Mouse (Mus musculus): Measurements from ENCODE around the gene Cog4. TPM values are rescaled to one million over a fixed set of nuclear protein-coding genes. Genes with fewer than 3 reads are reported as not detected.

Cog4 gene
- polyA plus RNA-seq, 1 experiment from 2014 or later, result 77.0 TPM

Other genes with a start within 250 kb of the Cog4 start
- 32.0 and 34.5 TPM in 2 replicates for gene Vac14, start 228.0 kb upstream of the Cog4 start, polyA plus RNA-seq (2016; fragmentation: Nextera tagmentation; extraction: Ambion mirVana)
- gene Mtss1l, start 125.1 kb upstream of the Cog4 start, polyA plus RNA-seq (2016; fragmentation: Nextera tagmentation; extraction: Ambion mirVana), result 22.0 and 25.7 TPM in 2 replicates
- gene Il34, start 40.7 kb upstream of the Cog4 start, polyA plus RNA-seq (2016; fragmentation: Nextera tagmentation; extraction: Ambion mirVana), result 1.0 and 1.1 TPM in 2 replicates
- 156 TPM in 2 replicates for gene Sf3b3, start 187 bp downstream of the Cog4 start, polyA plus RNA-seq (2016; fragmentation: Nextera tagmentation; extraction: Ambion mirVana)
- gene Fuk, start 55.9 kb downstream of the Cog4 start, polyA plus RNA-seq (2016; fragmentation: Nextera tagmentation; extraction: Ambion mirVana), result 9.9 and 11.9 TPM in 2 replicates
- gene St3gal2, start 73.3 kb downstream of the Cog4 start, polyA plus RNA-seq (2016; fragmentation: Nextera tagmentation; extraction: Ambion mirVana), result 35.0 and 37.1 TPM in 2 replicates
- 14.5 and 16.7 TPM in 2 replicates for gene Ddx19a, start 151.2 kb downstream of the Cog4 start, polyA plus RNA-seq (2016; fragmentation: Nextera tagmentation; extraction: Ambion mirVana)
- 7.5 and 7.9 TPM in 2 replicates for gene Ddx19b, start 185.2 kb downstream of the Cog4 start, polyA plus RNA-seq (2016; fragmentation: Nextera tagmentation; extraction: Ambion mirVana)
- gene Aars, start 186.5 kb downstream of the Cog4 start, polyA plus RNA-seq (2016; fragmentation: Nextera tagmentation; extraction: Ambion mirVana), result 80.1 and 83.8 TPM in 2 replicates
- 0.30 and 6.2 TPM in 2 replicates for gene Exosc6, start 209.7 kb downstream of the Cog4 start, polyA plus RNA-seq (2016; fragmentation: Nextera tagmentation; extraction: Ambion mirVana)
- 1.2 and 2.2 TPM in 2 replicates for gene Clec18a, start 245.8 kb downstream of the Cog4 start, polyA plus RNA-seq (2016; fragmentation: Nextera tagmentation; extraction: Ambion mirVana)
- gene Pdpr, start 248.0 kb downstream of the Cog4 start, polyA plus RNA-seq (2016; fragmentation: Nextera tagmentation; extraction: Ambion mirVana), result 11.9 and 12.6 TPM in 2 replicates